Mouse (Mus musculus) hematopoietic multipotent progenitor cell, adult 10-12 weeks (in vitro differentiated cells): Measurements from ENCODE around the gene 4930474N05Rik. TPM values are rescaled to one million over a fixed set of nuclear protein-coding genes. Genes with fewer than 3 reads are reported as not detected.

Experiments
- polyA plus RNA-seq: library from polyadenylated mRNA; stranded (reverse); fragments of >175 nt; gene quantifications from 2 replicates; pipeline ENCODE4 v1.2.3, GENCODE M21; 2012; ENCODE audit warnings: low replicate concordance

The 4930474N05Rik gene
- polyA plus RNA-seq, result not detected in 2 replicates

DNA sequence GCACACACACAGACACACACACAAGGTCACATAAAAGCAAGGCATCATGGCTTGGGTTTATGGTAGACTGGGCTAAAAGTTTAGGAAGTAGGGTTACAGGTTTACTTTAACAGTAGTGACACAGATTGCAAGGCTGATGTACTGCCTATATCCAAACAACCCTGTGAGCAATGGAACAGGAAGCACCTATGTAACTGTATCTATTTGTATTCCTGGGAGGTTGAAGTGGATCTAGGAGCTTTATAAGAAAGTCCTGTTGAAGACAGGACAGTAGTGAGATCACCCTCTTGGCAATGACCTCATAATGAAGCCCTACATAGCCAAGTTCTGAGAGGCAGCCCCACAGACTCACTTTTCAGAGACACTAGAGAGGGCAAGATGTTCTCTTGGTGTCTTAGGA, at the start of gene 4930474N05Rik:
TSS of gene 4930474N05Rik (plus strand) at position 301 of the 400 bp plus-strand sequence.

